Mouse (Mus musculus) megakaryocyte, embryonic 14.5 days (primary cell): ENCODE data around the gene Ykt6. TPM values are rescaled to one million over a fixed set of nuclear protein-coding genes. Genes with fewer than 3 reads are reported as not detected.
"Not testable (repeated sequence)": the region's sequence is repeated elsewhere in the genome, so short reads cannot be mapped to it uniquely, and the experiment has no call there.

Source experiments
- H3K27me3 ChIP-seq: replicated peaks from 2 replicates; pipeline ENCODE3; 2012; ENCODE audit warnings: inconsistent platforms
- H3K36me3 ChIP-seq: replicated peaks from 2 replicates; pipeline ENCODE3; 2012; ENCODE audit warnings: low read length, inconsistent platforms, mixed read lengths
- H3K4me1 ChIP-seq: 2 replicates; pipeline ENCODE4 v1.6.1; 2012; ENCODE audit warnings: inconsistent platforms
- H3K4me3 ChIP-seq: replicated peaks from 2 replicates; pipeline ENCODE3; 2012; ENCODE audit warnings: moderate library complexity, mild to moderate bottlenecking, inconsistent platforms
- H3K9me3 ChIP-seq: 2 replicates; pipeline ENCODE4 v1.6.1; 2012; ENCODE audit warnings: inconsistent platforms
- FLI1 ChIP-seq: IDR thresholded peaks from 2 replicates; pipeline ENCODE4 v1.6.1; 2012; ENCODE audit warnings: low read length, inconsistent platforms, mixed read lengths
- GATA1 ChIP-seq: IDR thresholded peaks from 3 replicates; pipeline ENCODE4 v1.6.1; 2012; ENCODE audit warnings: mixed read lengths, low read length, inconsistent platforms, borderline replicate concordance
- polyA plus RNA-seq: library from polyadenylated mRNA; stranded (reverse); fragments of >175 nt; gene quantifications from 2 replicates; pipeline ENCODE4 v1.2.3, GENCODE M21; 2012; ENCODE audit warnings: low replicate concordance; ENCODE audit not compliant: insufficient read depth

Gene Ykt6
- polyA plus RNA-seq, 1 experiment = 8.8 TPM

- peaks cover 35% of the 10 kb centered on the region for H3K4me1 ChIP-seq
- H3K27me3 ChIP-seq = peaks cover 25% of the 10 kb centered on the region
- H3K9me3 ChIP-seq = no peaks in the 10 kb centered on the region
- H3K4me3 ChIP-seq = peak overlapping the region; percentile 38
- TF ChIP-seq GATA1 = no peak
- H3K36me3 ChIP-seq = no peaks in the 10 kb centered on the region
Measured at GRCm38 (mm10) chr11:6000961-6001682, 45.6 kb downstream of the Ykt6 start.

DNA sequence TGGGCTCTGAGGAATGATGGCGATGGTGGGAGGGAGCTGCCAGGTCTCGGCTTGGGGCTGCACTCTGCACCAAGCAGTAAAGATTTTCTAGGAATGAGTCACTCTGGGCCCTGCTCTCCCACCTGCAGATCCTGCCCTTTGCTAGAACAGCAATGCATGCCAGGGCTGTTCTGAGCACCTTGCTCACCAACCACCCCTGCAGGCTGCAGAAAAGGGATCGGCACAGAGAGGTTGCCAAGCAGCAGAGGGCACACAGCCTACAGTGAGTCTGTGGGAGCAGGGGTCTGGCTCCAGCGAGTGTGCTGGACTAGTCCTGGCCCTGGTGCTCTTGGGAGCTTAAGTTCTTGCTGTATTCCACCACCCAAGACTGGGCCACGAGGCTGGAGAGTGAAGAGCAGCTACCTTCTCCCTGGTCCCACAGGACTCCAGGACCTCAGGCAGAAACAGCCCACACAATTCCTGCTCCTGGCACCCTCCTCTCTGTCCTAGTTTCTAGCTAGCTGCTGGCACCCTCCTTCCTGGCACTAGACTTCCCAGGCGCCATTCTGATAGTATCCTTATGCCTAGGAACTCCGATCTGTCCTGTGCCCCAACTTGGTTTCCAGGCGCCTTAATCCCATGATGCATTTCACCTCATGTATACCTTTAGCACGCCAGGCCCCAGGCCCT is 46.6 kb downstream of the Ykt6 start:
- Histone ChIP-seq H3K4me1 (peaks cover 35% of the 10 kb centered on the region), H3K4me3 (no peak overlapping the region), H3K9me3 (no peaks in the 10 kb centered on the region), H3K36me3 (no peaks in the 10 kb centered on the region), H3K27me3 (peaks cover 25% of the 10 kb centered on the region)
- no peak for TF ChIP-seq FLI1
- no peak for TF ChIP-seq GATA1

GRCm38 (mm10) chr11:6003046-6003639 is 47.6 kb downstream of the Ykt6 start:
- H3K9me3 ChIP-seq = no peaks in the 10 kb centered on the region
- H3K4me1 ChIP-seq = peaks cover 31% of the 10 kb centered on the region
- H3K27me3 ChIP-seq = peaks cover 25% of the 10 kb centered on the region
- H3K4me3 ChIP-seq = no peak overlapping the region
- TF ChIP-seq GATA1 = no peak
- H3K36me3 ChIP-seq = no peaks in the 10 kb centered on the region

DNA sequence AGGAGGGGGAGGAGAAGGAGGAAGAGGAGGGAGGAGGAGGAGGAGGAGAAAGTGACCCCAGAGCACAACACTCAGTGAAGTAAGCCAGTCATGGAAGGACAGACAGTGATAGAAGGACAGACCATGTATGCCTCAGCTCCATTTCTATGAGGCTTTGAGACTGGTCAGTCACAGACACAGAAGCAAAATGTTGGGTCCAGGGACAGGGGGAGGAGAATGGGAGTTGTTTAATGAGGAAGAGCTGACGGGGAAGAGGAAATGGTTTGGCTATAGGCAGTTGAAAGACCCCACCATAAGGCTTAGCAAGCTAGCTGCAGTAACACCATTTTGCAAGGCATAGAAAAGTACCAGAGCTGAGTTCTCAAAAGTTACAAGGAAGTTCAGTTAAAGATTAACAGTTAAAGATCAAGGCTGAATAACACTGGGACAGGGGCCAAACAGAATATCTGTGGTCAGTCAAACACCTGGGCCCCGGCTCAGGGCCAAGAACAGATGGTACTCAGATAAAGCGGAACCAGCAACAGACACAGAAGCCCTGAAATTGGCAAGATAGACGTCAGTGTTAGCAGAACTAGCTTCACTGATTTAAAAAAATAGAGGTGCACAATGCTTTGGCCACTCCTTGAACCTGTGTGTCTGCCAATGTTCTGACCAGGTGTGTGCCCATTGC is 50.0 kb downstream of the Ykt6 start:
- H3K4me3 ChIP-seq = not testable (repeated sequence)

GRCm38 (mm10) chr11:6006351-6007009 is 51.0 kb downstream of the Ykt6 start:
- not testable (repeated sequence) for H3K36me3 ChIP-seq, H3K4me1 ChIP-seq, H3K9me3 ChIP-seq, H3K4me3 ChIP-seq
- peaks cover 21% of the 10 kb centered on the region for H3K27me3 ChIP-seq

More for the DNA sequence above, 50.0 kb downstream of the Ykt6 start:
- not testable (repeated sequence) for H3K36me3 ChIP-seq, H3K9me3 ChIP-seq, H3K4me1 ChIP-seq
- peaks cover 23% of the 10 kb centered on the region for H3K27me3 ChIP-seq

DNA sequence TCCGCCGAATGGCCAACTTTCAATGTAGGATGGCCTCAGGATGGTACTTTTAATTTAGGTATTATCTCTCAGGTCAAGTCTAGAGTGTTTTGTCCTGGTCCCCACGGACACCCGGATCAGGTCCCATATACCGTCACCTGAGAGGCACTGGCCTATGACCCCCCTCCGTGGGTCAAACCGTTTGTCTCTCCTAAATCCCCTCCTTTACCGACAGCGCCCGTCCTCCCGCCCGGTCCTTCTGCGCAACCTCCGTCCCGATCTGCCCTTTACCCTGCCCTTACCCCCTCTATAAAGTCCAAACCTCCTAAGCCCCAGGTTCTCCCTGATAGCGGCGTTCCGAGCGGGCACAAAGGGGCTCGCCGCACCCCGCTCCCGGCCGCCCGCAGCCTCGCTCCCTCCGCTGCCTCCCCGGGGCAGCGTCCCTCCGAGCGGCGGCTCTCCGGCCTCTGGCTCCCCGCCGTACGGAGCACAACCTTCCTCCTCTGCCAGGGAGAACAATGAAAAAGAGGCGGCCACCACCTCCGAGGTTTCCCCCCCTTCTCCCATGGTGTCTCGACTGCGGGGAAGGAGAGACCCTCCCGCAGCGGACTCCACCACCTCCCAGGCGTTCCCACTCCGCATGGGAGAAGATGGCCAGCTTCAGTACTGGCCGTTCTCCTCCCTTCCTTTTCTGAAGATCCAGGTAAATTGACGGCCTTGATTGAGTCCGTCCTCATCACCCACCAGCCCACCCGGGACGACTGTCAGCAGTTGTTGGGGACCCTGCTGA is 51.7 kb downstream of the Ykt6 start:
- H3K36me3 ChIP-seq, H3K9me3 ChIP-seq, H3K4me1 ChIP-seq: not testable (repeated sequence)
- Histone ChIP-seq H3K27me3 (peaks cover 20% of the 10 kb centered on the region), H3K4me3 (peak overlapping the region; percentile 74)

GRCm38 (mm10) chr11:6007779-6008128 is 52.3 kb downstream of the Ykt6 start:
- H3K4me3 ChIP-seq, H3K4me1 ChIP-seq, H3K9me3 ChIP-seq, H3K36me3 ChIP-seq: not testable (repeated sequence)
- H3K27me3 ChIP-seq = peaks cover 16% of the 10 kb centered on the region

GRCm38 (mm10) chr11:6010751-6011482 is 55.4 kb downstream of the Ykt6 start:
- H3K9me3 ChIP-seq, H3K4me3 ChIP-seq, H3K4me1 ChIP-seq, H3K36me3 ChIP-seq: not testable (repeated sequence)
- peaks cover 15% of the 10 kb centered on the region for H3K27me3 ChIP-seq

- H3K9me3 ChIP-seq = peaks cover 8% of the 10 kb centered on the region
- H3K4me3 ChIP-seq = peak overlapping the region; percentile 6
- TF ChIP-seq GATA1 (no peak), FLI1 (no peak)
- H3K4me1 ChIP-seq = no peaks in the 10 kb centered on the region
- peaks cover 15% of the 10 kb centered on the region for H3K27me3 ChIP-seq
- H3K36me3 ChIP-seq = peaks cover 2% of the 10 kb centered on the region
Measured at GRCm38 (mm10) chr11:6011879-6012278, 56.4 kb downstream of the Ykt6 start.
